Mouse (Mus musculus): Measurements from ENCODE around the gene Tctex1d2. TPM values are rescaled to one million over a fixed set of nuclear protein-coding genes. Genes with fewer than 3 reads are reported as not detected.

Gene Tctex1d2
- polyA plus RNA-seq, 1 experiment, result 1.4 TPM

DNA sequence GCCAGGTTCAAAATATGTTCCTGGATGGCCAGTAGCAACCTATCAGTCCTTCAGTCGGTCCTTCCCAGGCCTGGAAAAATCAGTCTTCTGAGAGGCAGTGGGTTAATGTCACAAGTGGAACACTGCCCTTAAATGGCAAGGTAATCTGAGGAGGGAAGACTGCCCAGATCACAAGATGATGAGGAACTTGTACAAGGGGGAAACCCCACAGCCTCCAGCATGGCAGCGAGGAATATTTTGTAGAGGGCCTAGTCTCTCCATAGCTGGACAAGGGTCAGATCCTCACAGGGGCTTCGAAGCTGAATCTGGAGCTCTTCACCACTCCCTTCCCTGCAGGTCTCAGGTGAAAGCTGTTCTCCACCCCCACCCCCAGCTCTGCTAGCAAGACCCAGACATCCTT, 16.7 kb upstream of the Tctex1d2 start:
- WGBS, result 78% methylated on average over 3 of the region's 3 CpGs
- Histone ChIP-seq H3K4me3 (ENCODE audit: low read depth, low read length) (no peak overlapping the region), H3K27ac (ENCODE audit: insufficient read depth, low read depth, low read length) (no peak overlapping the region), H3K27me3 (ENCODE audit: control insufficient read depth, insufficient read depth, low read length) (no peaks in the 10 kb centered on the region), H3K36me3 (ENCODE audit: control insufficient read depth, insufficient read depth, low read length) (no peaks in the 10 kb centered on the region), H3K4me1 (ENCODE audit: control insufficient read depth, insufficient read depth, insufficient read length, low read length) (no peaks in the 10 kb centered on the region)
- TF ChIP-seq POLR2A (IDR thresholded peaks at IDR 0.05; ENCODE audit: low read depth, low read length), result no peak
- TF ChIP-seq CTCF (IDR thresholded peaks at IDR 0.05; ENCODE audit: extremely low read depth, insufficient read length, insufficient replicate concordance, low read depth, low read length), result no peak

GRCm38 (mm10) chr16:32405716-32406115, 13.8 kb upstream of the Tctex1d2 start:
- WGBS, result 95% methylated on average over 9 of the region's 9 CpGs

GRCm38 (mm10) chr16:32406671-32407070, 12.8 kb upstream of the Tctex1d2 start:
- TF ChIP-seq POLR2A (IDR thresholded peaks at IDR 0.05; ENCODE audit: low read depth, low read length), result no peak
- no peak for TF ChIP-seq CTCF (IDR thresholded peaks at IDR 0.05; ENCODE audit: extremely low read depth, insufficient read length, insufficient replicate concordance, low read depth, low read length)
- WGBS, result 79% methylated on average over 6 of the region's 6 CpGs
- H3K36me3 ChIP-seq (ENCODE audit: control insufficient read depth, insufficient read depth, low read length), result no peaks in the 10 kb centered on the region
- no peaks in the 10 kb centered on the region for H3K27me3 ChIP-seq (ENCODE audit: control insufficient read depth, insufficient read depth, low read length)
- H3K4me3 ChIP-seq (ENCODE audit: low read depth, low read length), result no peak overlapping the region
- no peaks in the 10 kb centered on the region for H3K4me1 ChIP-seq (ENCODE audit: control insufficient read depth, insufficient read depth, insufficient read length, low read length)
- H3K27ac ChIP-seq (ENCODE audit: insufficient read depth, low read depth, low read length), result no peak overlapping the region

More at GRCm38 (mm10) chr16:32405716-32406115, 13.8 kb upstream of the Tctex1d2 start:
- no peaks in the 10 kb centered on the region for H3K27me3 ChIP-seq (ENCODE audit: control insufficient read depth, insufficient read depth, low read length)
- H3K4me3 ChIP-seq (ENCODE audit: low read depth, low read length), result no peak overlapping the region
- TF ChIP-seq POLR2A (IDR thresholded peaks at IDR 0.05; ENCODE audit: low read depth, low read length) (no peak), CTCF (IDR thresholded peaks at IDR 0.05; ENCODE audit: extremely low read depth, insufficient read length, insufficient replicate concordance, low read depth, low read length) (no peak)
- no peaks in the 10 kb centered on the region for H3K4me1 ChIP-seq (ENCODE audit: control insufficient read depth, insufficient read depth, insufficient read length, low read length)
- H3K36me3 ChIP-seq (ENCODE audit: control insufficient read depth, insufficient read depth, low read length), result no peaks in the 10 kb centered on the region
- H3K27ac ChIP-seq (ENCODE audit: insufficient read depth, low read depth, low read length), result no peak overlapping the region

- Histone ChIP-seq H3K4me1 (ENCODE audit: control insufficient read depth, insufficient read depth, insufficient read length, low read length) (no peaks in the 10 kb centered on the region), H3K27ac (ENCODE audit: insufficient read depth, low read depth, low read length) (no peak overlapping the region), H3K4me3 (ENCODE audit: low read depth, low read length) (no peak overlapping the region), H3K27me3 (ENCODE audit: control insufficient read depth, insufficient read depth, low read length) (no peaks in the 10 kb centered on the region), H3K36me3 (ENCODE audit: control insufficient read depth, insufficient read depth, low read length) (no peaks in the 10 kb centered on the region)
- WGBS, result 75% methylated on average over 10 of the region's 10 CpGs
- TF ChIP-seq CTCF (IDR thresholded peaks at IDR 0.05; ENCODE audit: extremely low read depth, insufficient read length, insufficient replicate concordance, low read depth, low read length) (no peak), POLR2A (IDR thresholded peaks at IDR 0.05; ENCODE audit: low read depth, low read length) (no peak)
These were observed 11.8 kb upstream of the Tctex1d2 start for GRCm38 (mm10) chr16:32407730-32408129.

DNA sequence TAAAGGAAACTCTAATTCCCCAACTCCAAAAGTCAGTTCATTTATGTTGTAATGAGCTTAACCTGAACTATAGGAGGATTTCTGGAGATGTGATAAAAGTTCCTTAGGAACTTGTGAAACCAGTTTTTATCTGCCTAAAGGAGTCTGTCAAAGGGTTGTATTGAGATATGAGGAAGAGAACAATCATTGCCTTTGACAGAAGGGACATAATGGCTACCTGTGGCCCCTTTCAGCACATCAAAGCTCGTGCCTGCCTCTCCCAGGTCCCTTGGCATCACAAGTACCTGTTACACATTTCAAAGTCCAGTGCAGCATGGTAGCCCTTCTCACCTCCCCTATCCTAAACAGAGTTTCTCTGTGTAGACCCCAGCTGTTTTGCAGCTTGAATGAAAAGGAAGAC, 2.0 kb upstream of the Tctex1d2 start:
- no peak overlapping the region for H3K27ac ChIP-seq (ENCODE audit: insufficient read depth, low read depth, low read length)
- no peaks in the 10 kb centered on the region for H3K36me3 ChIP-seq (ENCODE audit: control insufficient read depth, insufficient read depth, low read length)
- no peaks in the 10 kb centered on the region; the same call in 1 of the 2 replicates for H3K4me1 ChIP-seq (ENCODE audit: control insufficient read depth, insufficient read depth, insufficient read length, low read length)
- H3K4me3 ChIP-seq (ENCODE audit: low read depth, low read length), result no peak overlapping the region
- H3K27me3 ChIP-seq (ENCODE audit: control insufficient read depth, insufficient read depth, low read length), result no peaks in the 10 kb centered on the region
- 23% methylated on average over 1 of the region's 1 CpGs for WGBS
- TF ChIP-seq CTCF (IDR thresholded peaks at IDR 0.05; ENCODE audit: extremely low read depth, insufficient read length, insufficient replicate concordance, low read depth, low read length), result no peak
- no peak for TF ChIP-seq POLR2A (IDR thresholded peaks at IDR 0.05; ENCODE audit: low read depth, low read length)

DNA sequence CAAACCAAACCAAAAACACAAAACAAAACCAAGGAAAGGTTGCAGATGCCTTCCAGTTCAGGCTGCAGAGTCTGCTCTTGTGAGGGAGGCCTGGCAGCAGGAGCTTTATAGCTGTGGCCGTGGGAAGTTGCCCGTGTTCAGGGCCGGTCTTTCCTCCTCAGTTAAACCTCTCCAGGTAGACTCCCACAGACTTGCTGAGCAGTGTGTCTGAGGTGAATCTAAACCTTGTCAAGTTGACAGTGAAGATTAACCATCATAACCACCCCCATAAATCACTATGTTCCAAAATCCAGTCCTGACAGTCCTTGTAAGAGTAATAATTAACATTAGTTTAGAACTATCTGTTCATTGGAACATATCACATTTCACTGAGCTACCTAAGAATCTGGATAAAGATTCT, 8.0 kb downstream of the Tctex1d2 start:
- Histone ChIP-seq H3K27ac (ENCODE audit: insufficient read depth, low read depth, low read length) (no peak overlapping the region; the same call in 1 of the 2 replicates), H3K27me3 (ENCODE audit: control insufficient read depth, insufficient read depth, low read length) (no peaks in the 10 kb centered on the region), H3K36me3 (ENCODE audit: control insufficient read depth, insufficient read depth, low read length) (no peaks in the 10 kb centered on the region), H3K4me1 (ENCODE audit: control insufficient read depth, insufficient read depth, insufficient read length, low read length) (no peaks in the 10 kb centered on the region; the same call in 1 of the 2 replicates), H3K4me3 (ENCODE audit: low read depth, low read length) (no peak overlapping the region)
- 70% methylated on average over 3 of the region's 3 CpGs for WGBS
- no peak for TF ChIP-seq POLR2A (IDR thresholded peaks at IDR 0.05; ENCODE audit: low read depth, low read length)
- no peak for TF ChIP-seq CTCF (IDR thresholded peaks at IDR 0.05; ENCODE audit: extremely low read depth, insufficient read length, insufficient replicate concordance, low read depth, low read length)

- TF ChIP-seq POLR2A (IDR thresholded peaks at IDR 0.05; ENCODE audit: low read depth, low read length) (0 out of 2 replicates have a peak, but pooled peaks have one; percentile 71), CTCF (IDR thresholded peaks at IDR 0.05; ENCODE audit: extremely low read depth, insufficient read length, insufficient replicate concordance, low read depth, low read length) (no peak; the same call in 1 of the 2 replicates)
- H3K4me1 ChIP-seq (ENCODE audit: control insufficient read depth, insufficient read depth, insufficient read length, low read length), result peaks cover 3% of the 10 kb centered on the region
- H3K27ac ChIP-seq (ENCODE audit: insufficient read depth, low read depth, low read length), result peak within 1 kb of the TSS; percentile 94
- no peaks in the 10 kb centered on the region for H3K36me3 ChIP-seq (ENCODE audit: control insufficient read depth, insufficient read depth, low read length)
- under 1% methylated on average over 54 of the region's 54 CpGs for WGBS
- H3K4me3 ChIP-seq (ENCODE audit: low read depth, low read length), result peak within 1 kb of the TSS; percentile 89
- H3K27me3 ChIP-seq (ENCODE audit: control insufficient read depth, insufficient read depth, low read length), result no peaks in the 10 kb centered on the region
These were observed 11.1 kb downstream of the Tctex1d2 start, which contains the start of gene Pcyt1a for GRCm38 (mm10) chr16:32430474-32431046. Pcyt1a (plus strand) TSS chr16:32430921.

Data from small intestine, adult 2 months (tissue).